Mouse (Mus musculus): ENCODE measurements at regions not wholly inside any gene's neighbourhood (a gene's known extent, or its start where the extent isn't known, plus 50 kb on each side); places are given as distances from the start of the nearest gene placed in this dataset.
"Not testable (repeated sequence)": the region's sequence is repeated elsewhere in the genome, so short reads cannot be mapped to it uniquely, and the experiment has no call there.

- no peak for DNase-seq (ENCODE audit: low spot score)
Observed at GRCm38 (mm10) chr16:12516834-12517685, 533.1 kb downstream of the Shisa9 start.

GRCm38 (mm10) chr16:12518264-12518663, 534.4 kb downstream of the Shisa9 start:
- DNase-seq (ENCODE audit: low spot score), result no peak

GRCm38 (mm10) chr16:12521711-12522476, 538.0 kb downstream of the Shisa9 start:
- no peak for DNase-seq (ENCODE audit: low spot score)

- no peak for DNase-seq (ENCODE audit: low spot score)
Observed at GRCm38 (mm10) chr16:12548462-12548861, 561.0 kb upstream of the Ercc4 start.

GRCm38 (mm10) chr16:12588889-12589288, 520.6 kb upstream of the Ercc4 start:
- no peak for DNase-seq (ENCODE audit: low spot score)

GRCm38 (mm10) chr16:12608259-12608658, 501.2 kb upstream of the Ercc4 start:
- DNase-seq (ENCODE audit: low spot score), result no peak

- no peak for DNase-seq (ENCODE audit: low spot score)
Observed at GRCm38 (mm10) chr16:12611106-12611505, 498.4 kb upstream of the Ercc4 start.

- DNase-seq (ENCODE audit: low spot score), result no peak
Observed at GRCm38 (mm10) chr16:12617781-12618180, 491.7 kb upstream of the Ercc4 start.

- DNase-seq (ENCODE audit: low spot score), result no peak
Observed at GRCm38 (mm10) chr16:12632533-12632932, 477.0 kb upstream of the Ercc4 start.

- DNase-seq (ENCODE audit: low spot score), result no peak
Observed at GRCm38 (mm10) chr16:12638971-12639640, 470.4 kb upstream of the Ercc4 start.

GRCm38 (mm10) chr16:12643053-12643452, 466.4 kb upstream of the Ercc4 start:
- no peak for DNase-seq (ENCODE audit: low spot score)

GRCm38 (mm10) chr16:12644621-12645020, 464.9 kb upstream of the Ercc4 start:
- no peak for DNase-seq (ENCODE audit: low spot score)

- no peak for DNase-seq (ENCODE audit: low spot score)
Observed at GRCm38 (mm10) chr16:12652180-12652579, 457.3 kb upstream of the Ercc4 start.

GRCm38 (mm10) chr16:12673656-12674055, 435.8 kb upstream of the Ercc4 start:
- DNase-seq (ENCODE audit: low spot score), result not testable (repeated sequence)

- no peak for DNase-seq (ENCODE audit: low spot score)
Observed at GRCm38 (mm10) chr16:12681474-12681873, 428.0 kb upstream of the Ercc4 start.

GRCm38 (mm10) chr16:12685816-12686215, 423.7 kb upstream of the Ercc4 start:
- DNase-seq (ENCODE audit: low spot score), result no peak

GRCm38 (mm10) chr16:12691776-12692175, 417.7 kb upstream of the Ercc4 start:
- no peak for DNase-seq (ENCODE audit: low spot score)

- no peak for DNase-seq (ENCODE audit: low spot score)
Observed at GRCm38 (mm10) chr16:12692739-12693292, 416.7 kb upstream of the Ercc4 start.

GRCm38 (mm10) chr16:12693346-12693745, 416.1 kb upstream of the Ercc4 start:
- no peak for DNase-seq (ENCODE audit: low spot score)

GRCm38 (mm10) chr16:12694646-12695045, 414.8 kb upstream of the Ercc4 start:
- DNase-seq (ENCODE audit: low spot score), result no peak

GRCm38 (mm10) chr16:12696939-12697621, 412.4 kb upstream of the Ercc4 start:
- peak; percentile 78 for DNase-seq (ENCODE audit: low spot score)

- no peak for DNase-seq (ENCODE audit: low spot score)
Observed at GRCm38 (mm10) chr16:12699557-12699956, 409.9 kb upstream of the Ercc4 start.

Data from testis, postnatal 14 days (tissue).